12 mouse cellular contexts compared by ENCODE assay signal in genomic region chr13:97291354-97291753, GRCm38 (mm10). TPM values are rescaled to one million over a fixed set of nuclear protein-coding genes. Genes with fewer than 3 reads are reported as not detected.
DNase-seq lines count a peak whose midpoint lies in the region; ATAC-seq and TF ChIP-seq lines count a peak whose summit lies in the region.
"Had no signal": no experiment of that assay in that cellular context is flagged by ENCODE, and none has a peak within 500 bp of the region (broad histone marks: within the 10 kb centered on the region; RNA-seq: fewer than 3 reads in every experiment).

No protein-coding gene starts in this region.

- DNase-seq in heart, adult 2 months = no peak
- no peak for DNase-seq in layer of hippocampus, postnatal 14 days (ENCODE audit: low spot score in 2 of 2)
- no peak for DNase-seq in frontal cortex, postnatal 36 days (ENCODE audit: low spot score in 2 of 2)
- no peak for DNase-seq in urinary bladder, adult 18-20 months (ENCODE audit: low spot score in 2 of 2)
- DNase-seq: kidney, adult 9 months; thymus, adult 18-20 months had no signal

- 77% methylated on average over 17 of the region's 17 CpGs for WGBS in heart, embryonic 11.5 days (ENCODE audit: insufficient replicate concordance)
- WGBS in heart, adult 2 months = 80% methylated on average over 17 of the region's 17 CpGs
- WGBS in forebrain, embryonic 13.5 days = 78% methylated on average over 17 of the region's 17 CpGs

- H3K9ac ChIP-seq in heart, embryonic 11.5 days (ENCODE audit: low read depth, low read length) = no peak overlapping the region
- H3K9ac ChIP-seq in heart, adult 2 months (ENCODE audit: low read depth, low read length) = no peak overlapping the region
- H3K9ac ChIP-seq in ES-Bruce4 (ENCODE audit: low read depth, poor library complexity, severe bottlenecking) = no peak overlapping the region
- no peak overlapping the region for H3K9ac ChIP-seq in forebrain, embryonic 13.5 days
- H3K9ac ChIP-seq: limb, embryonic 15.5 days had no signal

- no peaks in the 10 kb centered on the region for H3K9me3 ChIP-seq in heart, embryonic 11.5 days (replicated peaks; ENCODE audit: control insufficient read depth, low read length)
- no peaks in the 10 kb centered on the region for H3K9me3 ChIP-seq in ES-Bruce4 (replicated peaks; ENCODE audit: control insufficient read depth, insufficient read depth, low read length, poor library complexity, severe bottlenecking)
- H3K9me3 ChIP-seq in forebrain, embryonic 13.5 days (replicated peaks) = no peaks in the 10 kb centered on the region
- H3K9me3 ChIP-seq: limb, embryonic 15.5 days; megakaryocyte, embryonic 14.5 days had no signal

- no peak overlapping the region for H3K27ac ChIP-seq in heart, embryonic 11.5 days (ENCODE audit: low read depth, low read length)
- no peak overlapping the region for H3K27ac ChIP-seq in heart, adult 2 months
- peak overlapping the region; percentile 46; the same call in 1 of the 2 replicates for H3K27ac ChIP-seq in ES-Bruce4 (ENCODE audit: insufficient read depth, low read length)
- H3K27ac ChIP-seq in forebrain, embryonic 13.5 days = peak overlapping the region; percentile 82; the same call in 1 of the 2 replicates
- H3K27ac ChIP-seq: limb, embryonic 15.5 days had no signal

- TF ChIP-seq EP300 in heart, adult 2 months (IDR thresholded peaks at IDR 0.05; ENCODE audit: insufficient read depth, low read depth, low read length) = no peak
- TF ChIP-seq EP300 in ES-Bruce4 (IDR thresholded peaks at IDR 0.05; ENCODE audit: insufficient read depth, low read depth, low read length) = no peak

- H3K36me3 ChIP-seq in heart, embryonic 11.5 days (ENCODE audit: control insufficient read depth, insufficient read depth, low read length) = no peaks in the 10 kb centered on the region
- no peaks in the 10 kb centered on the region for H3K36me3 ChIP-seq in heart, adult 2 months (ENCODE audit: control insufficient read depth, insufficient read depth, low read length)
- H3K36me3 ChIP-seq in ES-Bruce4 (ENCODE audit: control insufficient read depth, insufficient read depth, low read length, poor library complexity, severe bottlenecking) = no peaks in the 10 kb centered on the region
- H3K36me3 ChIP-seq in forebrain, embryonic 13.5 days (ENCODE audit: poor library complexity, severe bottlenecking) = no peaks in the 10 kb centered on the region
- H3K36me3 ChIP-seq: limb, embryonic 15.5 days had no signal

- TF ChIP-seq POLR2A in heart, adult 2 months (IDR thresholded peaks at IDR 0.05; ENCODE audit: insufficient read depth, low read depth, low read length) = no peak
- no peak for TF ChIP-seq POLR2A in ES-Bruce4 (IDR thresholded peaks at IDR 0.05; ENCODE audit: insufficient read depth, low read length)

- H3K79me2 ChIP-seq in heart, adult 2 months (replicated peaks; ENCODE audit: control insufficient read depth, insufficient read depth, low read length) = no peaks in the 10 kb centered on the region

- TF ChIP-seq CTCF in heart, adult 2 months (IDR thresholded peaks at IDR 0.05) = no peak
- TF ChIP-seq CTCF in ES-Bruce4 (IDR thresholded peaks at IDR 0.05; ENCODE audit: low read depth, low read length) = no peak

- peaks cover 4% of the 10 kb centered on the region; the same call in 1 of the 2 replicates for H3K4me1 ChIP-seq in heart, embryonic 11.5 days (ENCODE audit: control insufficient read depth, insufficient read depth, low read length)
- peaks cover 11% of the 10 kb centered on the region for H3K4me1 ChIP-seq in heart, adult 2 months (ENCODE audit: control insufficient read depth, insufficient read depth, low read length)
- peaks cover 6% of the 10 kb centered on the region for H3K4me1 ChIP-seq in ES-Bruce4 (ENCODE audit: control insufficient read depth, insufficient read depth, low read length)
- H3K4me1 ChIP-seq in forebrain, embryonic 13.5 days = peaks cover 44% of the 10 kb centered on the region

- no peak overlapping the region for H3K4me3 ChIP-seq in heart, embryonic 11.5 days (ENCODE audit: low read depth, low read length)
- H3K4me3 ChIP-seq in heart, adult 2 months = no peak overlapping the region
- H3K4me3 ChIP-seq in ES-Bruce4 (ENCODE audit: low read depth, low read length) = no peak overlapping the region
- H3K4me3 ChIP-seq in forebrain, embryonic 13.5 days = no peak overlapping the region
- H3K4me3 ChIP-seq: limb, embryonic 15.5 days; megakaryocyte, embryonic 14.5 days had no signal

- ATAC-seq in heart, embryonic 11.5 days (replicated peaks; ENCODE audit: insufficient number of reproducible peaks, low FRiP score, low TSS enrichment) = no peak
- peak; percentile 13; the same call in 1 of the 2 replicates for ATAC-seq in forebrain, embryonic 13.5 days
- 0 out of 2 replicates have a peak, but pooled peaks have one; percentile 21 for ATAC-seq in megakaryocyte, adult 5-6 weeks (ENCODE audit: poor library complexity, severe bottlenecking)

- intact Hi-C loops in heart, adult 2 months (cut with DNase I) = no loop called here

- H3K27me3 ChIP-seq in heart, embryonic 11.5 days (ENCODE audit: control insufficient read depth, insufficient read depth, low read length) = no peaks in the 10 kb centered on the region
- H3K27me3 ChIP-seq in heart, adult 2 months (ENCODE audit: control insufficient read depth, insufficient read depth, low read length) = no peaks in the 10 kb centered on the region
- no peaks in the 10 kb centered on the region for H3K27me3 ChIP-seq in ES-Bruce4 (ENCODE audit: control insufficient read depth, insufficient read depth, low read length, poor library complexity, severe bottlenecking)
- no peaks in the 10 kb centered on the region for H3K27me3 ChIP-seq in forebrain, embryonic 13.5 days
- H3K27me3 ChIP-seq: limb, embryonic 15.5 days had no signal

- 0 out of 2 replicates have a peak overlapping the region, but pooled peaks have one; percentile 3 for H3K4me2 ChIP-seq in heart, embryonic 11.5 days
- no peak overlapping the region for H3K4me2 ChIP-seq in forebrain, embryonic 13.5 days
- H3K4me2 ChIP-seq: limb, embryonic 15.5 days had no signal

RNA-seq across cellular contexts. Expression of gene Enc1, which starts 50.4 kb away (rescaled TPM):
- 5.4 and 6.3 TPM in 2 replicates for polyA plus RNA-seq in heart, embryonic 11.5 days (2014; fragmentation: Nextera tagmentation; extraction: Ambion mirVana)
- 1 to 10 TPM; 7.7 to 10.0 TPM for total RNA-seq in heart, adult 2 months (2021)
- 5.2 and 6.3 TPM in 2 replicates for polyA plus RNA-seq in heart, adult 2 months (2012; rRNA removed)
- polyA plus RNA-seq in ES-Bruce4 (2011; ENCODE audit: insufficient read depth, insufficient read length, low read depth, missing spikeins) = 83.0 TPM in 2 replicates
- 44.4 and 45.2 TPM in 2 replicates for polyA plus RNA-seq in forebrain, embryonic 13.5 days (2015; fragmentation: Nextera tagmentation; extraction: Ambion mirVana)
- total RNA-seq in megakaryocyte, adult 5-6 weeks (2015) = 2.0 and 3.0 TPM in 2 replicates
- total RNA-seq in megakaryocyte, adult 5-6 weeks (2017) = 2.3 and 3.5 TPM in 2 replicates
- total RNA-seq in layer of hippocampus, postnatal 14 days (2021) = 100 to 1,000 TPM; 582 to 626 TPM

Comparison
In these comparisons a context has a peak if more than half of its experiments do, and no peak if none do; other contexts are left out.
1. H3K27ac ChIP-seq: peak in ES-Bruce4 (single experiment) and forebrain, embryonic 13.5 days (single experiment); none in heart, embryonic 11.5 days (single experiment) and heart, adult 2 months (single experiment).